Mouse (Mus musculus): Measurements from ENCODE around the gene Mob2.

Gene Mob2

GRCm38 (mm10) chr7:142016562-142016961 is 44.3 kb downstream of the Mob2 start:
- DNase-seq = no peak

GRCm38 (mm10) chr7:142001597-142002340 is 59.1 kb downstream of the Mob2 start:
- no peak for DNase-seq

- peak; percentile 80 for DNase-seq
Measured at GRCm38 (mm10) chr7:142000661-142001060, 60.2 kb downstream of the Mob2 start.

DNA sequence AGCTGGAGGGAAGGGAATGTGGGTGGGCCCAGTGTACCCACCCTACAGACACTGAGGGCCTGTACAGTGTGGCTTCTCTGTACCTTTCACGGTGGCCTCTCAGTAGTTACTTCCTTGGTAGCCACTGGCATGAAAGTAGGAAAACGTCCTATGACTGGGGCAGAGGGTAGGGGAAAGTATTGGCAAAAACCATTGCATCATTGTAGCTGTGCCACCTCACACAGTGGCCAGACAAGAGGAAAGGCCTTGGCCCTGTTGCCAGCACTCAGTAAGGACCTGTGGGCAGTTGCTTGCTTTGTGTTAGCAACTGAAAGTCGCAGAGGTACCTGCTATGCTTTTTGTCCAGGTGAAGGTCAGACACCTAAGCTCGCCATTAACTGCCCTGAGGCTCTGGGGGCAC is 66.7 kb downstream of the Mob2 start:
- no peak for DNase-seq

- no peak for DNase-seq
Measured at GRCm38 (mm10) chr7:141991183-141991582, 69.7 kb downstream of the Mob2 start.

- peak; percentile 69 for DNase-seq
Measured at GRCm38 (mm10) chr7:141988314-141988806, 72.5 kb downstream of the Mob2 start.

GRCm38 (mm10) chr7:141981237-141981636 is 79.6 kb downstream of the Mob2 start:
- DNase-seq = no peak

GRCm38 (mm10) chr7:141979247-141979646 is 81.6 kb downstream of the Mob2 start:
- no peak for DNase-seq

GRCm38 (mm10) chr7:141978003-141978402 is 82.9 kb downstream of the Mob2 start:
- no peak for DNase-seq

- peak; percentile 70 for DNase-seq
Measured at GRCm38 (mm10) chr7:141972831-141973619, 87.8 kb downstream of the Mob2 start.

DNA sequence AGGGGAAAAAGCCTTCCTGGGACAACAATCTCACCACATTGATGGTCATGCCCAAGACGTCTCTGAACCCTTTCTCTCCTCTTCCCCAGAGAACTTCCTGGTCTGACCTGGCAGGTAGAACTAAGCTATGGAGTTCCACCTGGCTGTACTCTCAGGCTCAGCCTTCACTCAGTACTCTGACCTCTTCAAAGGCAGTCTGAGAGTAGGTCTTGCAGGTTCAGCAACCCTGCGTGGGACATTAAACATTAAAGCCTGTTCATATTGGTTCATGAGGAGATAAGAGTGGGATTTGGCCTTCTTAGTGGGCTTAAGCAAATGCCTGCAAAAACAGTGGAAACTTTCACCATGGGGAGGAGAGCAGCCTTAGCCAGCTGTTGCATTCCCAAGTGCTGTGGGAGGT is 94.6 kb downstream of the Mob2 start:
- DNase-seq = no peak

DNA sequence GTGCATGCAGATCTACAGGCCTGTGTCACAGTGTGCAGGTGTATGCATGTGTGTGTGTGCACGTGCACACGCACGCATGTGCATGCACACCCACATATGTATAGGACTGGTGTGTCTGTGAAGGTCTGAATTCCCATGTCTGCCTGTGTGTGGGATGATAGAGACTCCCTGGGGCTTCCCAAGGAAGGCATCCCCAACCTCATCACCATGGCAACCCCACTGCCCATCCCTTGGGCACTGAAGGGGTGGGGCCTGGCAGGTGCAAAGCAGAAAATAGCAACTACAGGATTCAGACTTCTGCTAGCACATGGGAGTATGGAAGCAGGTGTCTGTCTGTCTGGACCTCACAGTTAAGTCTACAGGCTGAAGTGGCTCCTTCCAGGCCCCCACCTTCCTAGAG is 98.3 kb downstream of the Mob2 start:
- no peak for DNase-seq

- peak; percentile 80 for DNase-seq
Measured at GRCm38 (mm10) chr7:141961491-141961890, 99.4 kb downstream of the Mob2 start.

GRCm38 (mm10) chr7:141960926-141961325 is 99.9 kb downstream of the Mob2 start:
- peak; percentile 74 for DNase-seq

DNA sequence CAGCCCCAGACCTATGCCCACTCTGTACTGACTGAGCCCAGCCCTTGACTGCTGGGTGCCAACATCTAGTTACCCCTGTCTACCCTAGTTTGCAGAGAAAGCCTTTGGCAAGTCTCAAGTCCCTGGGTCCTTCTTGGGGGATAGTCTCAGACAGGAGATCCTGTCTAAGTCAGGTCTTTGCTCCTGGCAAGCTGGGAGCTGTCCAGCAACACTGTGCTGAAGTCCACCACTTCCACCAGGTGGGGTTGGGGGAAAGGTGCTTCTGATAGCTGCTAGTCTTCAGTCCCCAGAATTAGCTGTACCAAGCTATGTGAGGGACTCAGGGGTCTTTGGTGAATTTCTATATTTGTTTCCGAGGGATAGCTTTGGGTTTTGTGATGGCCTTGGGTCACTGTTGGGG is 101.7 kb downstream of the Mob2 start:
- no peak for DNase-seq
